Mouse (Mus musculus) ES-Bruce4 (cell line): ENCODE data around the gene Mecom.

Experiments
- CTCF ChIP-seq: IDR thresholded peaks from one replicate; pipeline ENCODE4 v1.8.1; 2011; ENCODE audit warnings: low read depth, low read length
- EP300 ChIP-seq: IDR thresholded peaks from 2 replicates; pipeline ENCODE4 v1.6.1; 2011; ENCODE audit warnings: low read depth, low read length; ENCODE audit not compliant: insufficient read depth
- POLR2A ChIP-seq: IDR thresholded peaks from one replicate; pipeline ENCODE4 v1.8.1; 2011; ENCODE audit warnings: low read length; ENCODE audit not compliant: insufficient read depth

DNA sequence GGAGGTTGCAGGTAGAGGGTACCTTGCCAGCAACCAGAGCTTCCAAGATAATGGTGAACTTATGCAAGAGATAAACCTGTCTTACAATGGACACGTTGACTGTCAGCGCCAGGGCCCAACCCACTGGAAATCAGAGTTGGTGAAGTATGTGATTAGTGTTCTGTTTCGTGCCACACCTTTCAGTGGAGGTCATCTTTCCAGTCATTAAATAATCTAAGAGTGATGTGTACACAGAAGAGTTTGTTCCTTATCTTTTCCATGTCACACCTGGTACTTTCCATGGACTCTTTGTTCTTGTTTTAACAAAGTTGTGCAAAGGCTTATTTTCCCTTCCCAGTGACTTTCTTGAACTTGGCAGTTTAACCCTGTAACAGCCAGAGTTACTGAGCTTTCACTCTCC is 374.0 kb downstream of the Mecom start:
- TF ChIP-seq CTCF (no peak), POLR2A (no peak), EP300 (no peak)
